Mouse (Mus musculus): ENCODE data around the gene Foxa1. TPM values are rescaled to one million over a fixed set of nuclear protein-coding genes. Genes with fewer than 3 reads are reported as not detected.

Foxa1 gene
- polyA plus RNA-seq, 1 experiment from 2014 or later, result 3.8 TPM

GRCm38 (mm10) chr12:57538588-57539550 is 7.8 kb downstream of the Foxa1 start:
- H3K27ac ChIP-seq (replicated peaks), result peak overlapping the region; percentile 78
- H3K9ac ChIP-seq (replicated peaks), result peak overlapping the region; percentile 31
- H3K9me3 ChIP-seq, result no peaks in the 10 kb centered on the region
- ATAC-seq (ENCODE audit: low FRiP score, low read depth), result peak; percentile 24; the same call in 1 of the 2 replicates
- no peaks in the 10 kb centered on the region for H3K36me3 ChIP-seq
- peaks cover 36% of the 10 kb centered on the region for H3K4me1 ChIP-seq
- H3K27me3 ChIP-seq, result peaks cover 81% of the 10 kb centered on the region
- under 1% methylated on average over 61 of the region's 63 CpGs for WGBS
- H3K4me3 ChIP-seq, result peak overlapping the region; percentile 33
- peak overlapping the region; percentile 51 for H3K4me2 ChIP-seq (replicated peaks)

GRCm38 (mm10) chr12:57537791-57538587 is 8.7 kb downstream of the Foxa1 start:
- no peaks in the 10 kb centered on the region for H3K36me3 ChIP-seq
- H3K4me2 ChIP-seq (replicated peaks), result peak overlapping the region; percentile 51
- 1% methylated on average over 21 of the region's 21 CpGs for WGBS
- H3K9ac ChIP-seq (replicated peaks), result peak overlapping the region; percentile 31
- no peak for ATAC-seq (ENCODE audit: low FRiP score, low read depth)
- no peaks in the 10 kb centered on the region for H3K9me3 ChIP-seq
- peaks cover 82% of the 10 kb centered on the region for H3K27me3 ChIP-seq
- H3K27ac ChIP-seq (replicated peaks), result peak overlapping the region; percentile 78; the same call in 1 of the 2 replicates
- H3K4me3 ChIP-seq, result peak overlapping the region; percentile 33
- peaks cover 33% of the 10 kb centered on the region for H3K4me1 ChIP-seq

DNA sequence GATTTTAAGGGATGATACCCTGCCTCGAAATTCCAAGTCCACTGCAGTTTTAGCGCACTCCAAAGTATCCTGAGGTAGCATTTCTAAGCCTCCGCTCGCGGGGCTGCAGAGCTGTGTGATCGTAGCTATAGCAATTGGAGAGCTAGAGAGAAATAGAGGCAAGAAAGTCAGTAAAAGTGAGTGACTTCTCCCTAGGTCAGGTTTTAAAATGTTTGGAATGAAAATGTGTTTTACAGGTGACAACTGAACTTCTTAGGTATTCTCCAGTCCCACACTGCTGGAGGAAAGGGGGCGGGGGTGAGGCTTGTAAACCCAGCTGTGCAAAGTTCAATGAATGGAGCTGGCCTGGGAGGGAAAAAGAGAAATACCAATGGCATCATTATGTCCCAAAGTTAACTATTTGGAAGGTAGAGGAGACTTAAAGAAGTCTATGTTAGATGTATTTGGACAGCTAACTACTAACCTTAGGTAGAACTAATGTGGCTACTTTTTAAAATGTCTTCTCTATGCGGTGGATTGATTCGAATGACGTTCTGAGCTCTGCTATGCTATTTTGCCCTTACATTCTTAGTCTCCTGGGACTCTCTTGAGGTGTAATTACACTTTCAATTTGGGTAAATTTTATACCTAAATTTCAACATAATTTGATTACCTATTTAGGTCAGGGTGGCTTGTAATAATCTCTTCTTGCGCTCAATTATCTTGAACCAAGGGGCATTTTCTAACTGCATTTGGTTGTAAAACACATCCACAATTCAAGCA is 9.6 kb downstream of the Foxa1 start:
- peaks cover 82% of the 10 kb centered on the region for H3K27me3 ChIP-seq
- no peak overlapping the region for H3K4me3 ChIP-seq
- H3K36me3 ChIP-seq, result no peaks in the 10 kb centered on the region
- no peak overlapping the region for H3K9ac ChIP-seq (replicated peaks)
- no peak for ATAC-seq (ENCODE audit: low FRiP score, low read depth)
- 3% methylated on average over 11 of the region's 11 CpGs for WGBS
- no peaks in the 10 kb centered on the region for H3K9me3 ChIP-seq
- H3K4me2 ChIP-seq (replicated peaks), result peak overlapping the region; percentile 9; the same call in 1 of the 2 replicates
- H3K4me1 ChIP-seq, result peaks cover 27% of the 10 kb centered on the region
- H3K27ac ChIP-seq (replicated peaks), result no peak overlapping the region

DNA sequence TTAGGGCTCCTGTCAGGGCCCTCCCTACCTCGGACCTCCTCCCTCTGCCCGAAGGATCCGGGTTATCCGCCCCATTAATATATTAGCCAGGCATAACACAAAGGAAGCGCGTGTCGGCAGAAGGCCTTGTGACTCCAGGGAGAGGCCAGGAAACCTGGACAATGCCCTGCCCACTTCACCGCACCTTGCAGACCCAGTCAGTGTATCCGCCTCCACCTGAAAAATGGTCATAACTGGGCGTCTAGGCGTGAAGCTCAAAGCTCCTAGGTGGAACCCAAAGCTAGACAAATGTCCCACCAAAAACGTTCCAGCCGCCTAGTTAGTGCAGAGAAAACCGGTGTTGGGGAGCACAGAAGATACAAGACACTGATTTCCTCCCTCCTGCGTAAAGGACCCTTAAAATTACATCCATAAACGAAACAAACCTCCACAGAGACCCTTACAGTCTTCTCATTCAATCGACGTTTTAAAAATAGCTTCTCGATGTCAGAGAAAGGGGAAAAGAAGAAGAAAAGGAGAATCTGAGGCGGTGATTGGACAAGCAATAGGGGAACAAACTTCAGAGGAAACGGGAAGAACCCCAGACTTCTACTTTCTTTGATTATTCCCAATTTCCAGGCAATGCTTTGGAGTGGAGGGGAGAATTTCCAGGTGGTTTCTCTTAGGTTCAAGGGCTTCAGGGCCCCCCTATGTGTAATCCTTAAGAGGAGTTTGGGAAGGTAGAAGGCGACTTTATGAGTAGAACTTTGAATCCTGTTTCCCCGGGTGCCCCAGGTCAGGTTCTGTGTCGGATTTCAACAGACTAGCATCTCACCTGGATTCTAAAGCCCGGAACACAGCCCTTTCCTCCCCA is 10.4 kb downstream of the Foxa1 start:
- peaks cover 83% of the 10 kb centered on the region for H3K27me3 ChIP-seq
- WGBS, result 2% methylated on average over 25 of the region's 25 CpGs
- H3K36me3 ChIP-seq, result no peaks in the 10 kb centered on the region
- no peaks in the 10 kb centered on the region for H3K9me3 ChIP-seq
- peaks cover 25% of the 10 kb centered on the region for H3K4me1 ChIP-seq
- ATAC-seq (ENCODE audit: low FRiP score, low read depth), result no peak
- no peak overlapping the region for H3K9ac ChIP-seq (replicated peaks)
- H3K4me2 ChIP-seq (replicated peaks), result peak overlapping the region; percentile 9; the same call in 1 of the 2 replicates
- no peak overlapping the region for H3K4me3 ChIP-seq
- peak overlapping the region; percentile 82 for H3K27ac ChIP-seq (replicated peaks)

GRCm38 (mm10) chr12:57534879-57535611 is 11.7 kb downstream of the Foxa1 start:
- under 1% methylated on average over 23 of the region's 39 CpGs for WGBS
- Histone ChIP-seq H3K4me1 (peaks cover 31% of the 10 kb centered on the region), H3K36me3 (no peaks in the 10 kb centered on the region), H3K4me3 (peak overlapping the region; percentile 28), H3K27ac (replicated peaks) (peak overlapping the region; percentile 82), H3K27me3 (peaks cover 88% of the 10 kb centered on the region), H3K4me2 (replicated peaks) (peak overlapping the region; percentile 55), H3K9ac (replicated peaks) (peak overlapping the region; percentile 28; the same call in 1 of the 2 replicates), H3K9me3 (no peaks in the 10 kb centered on the region)
- peak; percentile 83 for ATAC-seq (ENCODE audit: low FRiP score, low read depth)

DNA sequence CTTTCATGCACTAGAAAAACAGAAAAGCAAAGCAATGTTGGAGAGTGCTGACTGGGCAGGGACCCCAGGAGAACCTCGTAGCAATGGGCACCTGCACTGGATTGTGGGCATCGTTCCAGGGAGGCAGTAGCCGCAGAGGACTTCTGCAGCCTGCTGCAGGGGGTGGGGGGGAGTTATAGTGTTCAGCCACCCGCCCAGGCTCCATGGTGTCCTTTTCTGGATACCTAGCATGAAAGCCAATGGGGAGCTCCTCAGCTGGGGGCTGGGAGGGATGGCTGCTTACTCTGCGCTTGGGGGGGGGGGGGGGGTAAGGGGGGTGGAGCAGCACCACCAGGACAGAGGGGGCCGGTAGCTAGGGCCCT is 12.2 kb downstream of the Foxa1 start:
- Histone ChIP-seq H3K36me3 (no peaks in the 10 kb centered on the region), H3K27ac (replicated peaks) (peak overlapping the region; percentile 82), H3K4me2 (replicated peaks) (peak overlapping the region; percentile 55), H3K9me3 (no peaks in the 10 kb centered on the region), H3K9ac (replicated peaks) (peak overlapping the region; percentile 28; the same call in 1 of the 2 replicates), H3K27me3 (peaks cover 84% of the 10 kb centered on the region), H3K4me1 (peaks cover 31% of the 10 kb centered on the region), H3K4me3 (peak overlapping the region; percentile 28; the same call in 1 of the 2 replicates)
- no peak; the same call in 1 of the 2 replicates for ATAC-seq (ENCODE audit: low FRiP score, low read depth)
- WGBS, result 0% methylated on average over 4 of the region's 6 CpGs

DNA sequence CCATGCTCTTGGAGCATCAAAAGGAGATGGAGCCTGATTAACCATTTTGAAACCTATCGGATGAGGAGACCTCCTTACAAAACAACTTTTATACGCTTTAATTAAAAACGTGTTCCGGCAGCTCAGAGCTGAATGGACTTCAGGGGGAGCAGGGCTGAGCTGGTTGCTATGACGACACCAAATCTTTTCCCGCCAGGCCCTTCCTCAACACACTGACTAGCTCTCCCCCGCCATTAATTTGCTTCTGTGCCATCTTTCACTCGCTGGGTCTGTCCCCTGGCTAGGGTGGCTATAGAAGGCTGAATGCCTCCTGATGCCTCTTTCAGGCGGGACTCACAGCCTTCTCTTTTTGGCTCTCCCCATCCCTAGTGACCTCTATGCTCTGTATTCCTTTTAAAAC is 16.2 kb downstream of the Foxa1 start:
- no peaks in the 10 kb centered on the region for H3K36me3 ChIP-seq
- WGBS, result 3% methylated on average over 9 of the region's 9 CpGs
- peaks cover 18% of the 10 kb centered on the region for H3K4me1 ChIP-seq
- H3K9ac ChIP-seq (replicated peaks), result no peak overlapping the region
- H3K27ac ChIP-seq (replicated peaks), result no peak overlapping the region
- H3K4me2 ChIP-seq (replicated peaks), result no peak overlapping the region
- peaks cover 86% of the 10 kb centered on the region for H3K27me3 ChIP-seq
- H3K9me3 ChIP-seq, result no peaks in the 10 kb centered on the region
- no peak overlapping the region for H3K4me3 ChIP-seq
- ATAC-seq (ENCODE audit: low FRiP score, low read depth), result peak; percentile 72

- Histone ChIP-seq H3K4me1 (peaks cover 6% of the 10 kb centered on the region; the same call in 1 of the 2 replicates), H3K4me2 (replicated peaks) (no peak overlapping the region), H3K27me3 (peaks cover 74% of the 10 kb centered on the region), H3K27ac (replicated peaks) (no peak overlapping the region), H3K9ac (replicated peaks) (no peak overlapping the region), H3K9me3 (no peaks in the 10 kb centered on the region), H3K4me3 (no peak overlapping the region), H3K36me3 (no peaks in the 10 kb centered on the region)
- no peak for ATAC-seq (ENCODE audit: low FRiP score, low read depth)
- 83% methylated on average over 4 of the region's 4 CpGs for WGBS
Observed at GRCm38 (mm10) chr12:57528335-57528734, 18.4 kb downstream of the Foxa1 start.

DNA sequence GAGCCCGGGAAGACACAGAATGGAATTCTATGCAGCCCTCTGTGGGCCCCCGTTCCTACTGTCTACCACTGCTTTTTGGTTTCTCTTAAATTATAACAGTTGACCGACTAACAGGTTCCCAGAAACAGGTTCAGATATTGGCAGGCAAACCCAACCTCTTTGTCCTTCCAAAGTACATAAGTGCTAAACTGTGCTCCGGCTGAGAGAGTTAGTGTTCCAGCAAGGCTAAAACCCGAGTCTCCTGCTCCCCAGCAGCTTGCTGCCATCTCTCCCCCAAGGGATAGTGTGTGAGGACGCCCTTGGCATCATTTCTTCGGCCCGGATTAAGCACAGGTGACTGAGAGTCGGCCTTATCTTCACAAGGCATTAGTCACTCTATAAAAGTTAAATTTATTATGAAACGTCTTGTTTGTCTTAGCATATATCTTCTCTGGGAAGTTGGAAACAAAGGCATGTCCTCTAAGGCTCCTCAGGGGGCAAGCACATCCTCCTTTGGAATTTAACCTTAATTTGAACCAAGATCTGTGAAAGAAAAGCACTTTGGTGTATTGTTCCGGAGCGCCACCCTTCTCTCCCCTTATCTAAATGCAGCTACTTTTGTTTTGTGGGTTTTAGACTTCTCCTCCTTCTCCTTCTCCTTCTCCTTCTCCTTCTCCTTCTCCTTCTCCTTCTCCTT is 30.9 kb downstream of the Foxa1 start:
- peaks cover 15% of the 10 kb centered on the region; the same call in 1 of the 2 replicates for H3K27me3 ChIP-seq
- H3K4me1 ChIP-seq, result no peaks in the 10 kb centered on the region
- H3K4me2 ChIP-seq (replicated peaks), result no peak overlapping the region
- H3K9ac ChIP-seq (replicated peaks), result no peak overlapping the region
- 42% methylated on average over 12 of the region's 12 CpGs for WGBS
- no peak overlapping the region for H3K27ac ChIP-seq (replicated peaks)
- H3K9me3 ChIP-seq, result no peaks in the 10 kb centered on the region
- H3K36me3 ChIP-seq, result no peaks in the 10 kb centered on the region
- no peak overlapping the region for H3K4me3 ChIP-seq
- no peak for ATAC-seq (ENCODE audit: low FRiP score, low read depth)

GRCm38 (mm10) chr12:57514552-57514951 is 32.2 kb downstream of the Foxa1 start:
- H3K27me3 ChIP-seq, result peaks cover 7% of the 10 kb centered on the region; the same call in 1 of the 2 replicates
- H3K9ac ChIP-seq (replicated peaks), result no peak overlapping the region
- 49% methylated on average over 1 of the region's 1 CpGs for WGBS
- H3K27ac ChIP-seq (replicated peaks), result no peak overlapping the region
- no peak for ATAC-seq (ENCODE audit: low FRiP score, low read depth)
- H3K36me3 ChIP-seq, result no peaks in the 10 kb centered on the region
- H3K4me2 ChIP-seq (replicated peaks), result no peak overlapping the region
- H3K4me3 ChIP-seq, result no peak overlapping the region
- no peaks in the 10 kb centered on the region for H3K4me1 ChIP-seq
- no peaks in the 10 kb centered on the region for H3K9me3 ChIP-seq
